Comparison of ENCODE assay signal across 11 mouse cellular contexts in the genomic region with DNA sequence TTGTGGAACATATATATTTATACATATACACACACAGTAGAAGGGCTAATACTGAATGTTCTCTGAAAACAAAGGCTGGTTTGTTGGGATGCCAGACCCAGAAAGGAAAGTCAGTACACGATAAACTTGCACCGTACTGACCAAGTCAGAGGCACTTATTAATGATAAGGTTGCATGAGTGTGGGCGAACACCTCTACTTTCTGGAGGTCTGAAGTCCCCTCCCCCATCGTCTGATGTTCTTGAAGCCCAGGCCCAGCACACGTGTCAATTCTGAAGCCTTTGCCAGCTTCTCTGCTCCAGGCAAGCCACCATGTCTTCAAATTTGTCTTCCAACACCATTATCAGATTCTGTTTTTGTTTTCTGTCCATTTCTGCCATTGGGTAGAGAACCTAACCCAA. TPM values are rescaled to one million over a fixed set of nuclear protein-coding genes. Genes with fewer than 3 reads are reported as not detected.
DNase-seq lines count a peak whose midpoint lies in the region; ATAC-seq lines count a peak whose summit lies in the region.
"Had no signal": no experiment of that assay in that cellular context is flagged by ENCODE, and none has a peak within 500 bp of the region (broad histone marks: within the 10 kb centered on the region; RNA-seq: fewer than 3 reads in every experiment).

No protein-coding gene starts in this region.

- no peak overlapping the region for H3K27ac ChIP-seq in heart, embryonic 12.5 days (ENCODE audit: poor library complexity, severe bottlenecking)
- no peak overlapping the region for H3K27ac ChIP-seq in embryonic facial prominence, embryonic 10.5 days (replicated peaks)
- no peak overlapping the region for H3K27ac ChIP-seq in hindbrain, embryonic 15.5 days (replicated peaks)
- no peak overlapping the region for H3K27ac ChIP-seq in midbrain, embryonic 15.5 days

- DNase-seq in heart, adult 9 months (ENCODE audit: low spot score in 2 of 2) = no peak
- DNase-seq in embryonic facial prominence, embryonic 10.5 days (ENCODE audit: low spot score) = no peak
- DNase-seq in Muller cell, postnatal 12 days (ENCODE audit: inconsistent ontology term) = no peak
- DNase-seq in layer of hippocampus, adult 11-12 months (ENCODE audit: low spot score) = no peak
- no peak for DNase-seq in adrenal gland, adult 2 months
- DNase-seq: cerebellum, postnatal 25 days; gastrocnemius, postnatal 10 days; layer of hippocampus, postnatal 36 days had no signal

- no peaks in the 10 kb centered on the region for H3K9me3 ChIP-seq in heart, embryonic 12.5 days (replicated peaks)
- no peaks in the 10 kb centered on the region for H3K9me3 ChIP-seq in embryonic facial prominence, embryonic 10.5 days
- H3K9me3 ChIP-seq in hindbrain, embryonic 15.5 days = no peaks in the 10 kb centered on the region
- H3K9me3 ChIP-seq in midbrain, embryonic 15.5 days = no peaks in the 10 kb centered on the region

- no peaks in the 10 kb centered on the region for H3K27me3 ChIP-seq in heart, embryonic 12.5 days (replicated peaks)
- peaks cover 16% of the 10 kb centered on the region for H3K27me3 ChIP-seq in embryonic facial prominence, embryonic 10.5 days (replicated peaks; ENCODE audit: low read depth, poor library complexity, severe bottlenecking)
- no peaks in the 10 kb centered on the region for H3K27me3 ChIP-seq in hindbrain, embryonic 15.5 days
- H3K27me3 ChIP-seq in midbrain, embryonic 15.5 days (replicated peaks) = no peaks in the 10 kb centered on the region

- no peaks in the 10 kb centered on the region for H3K36me3 ChIP-seq in heart, embryonic 12.5 days
- H3K36me3 ChIP-seq in embryonic facial prominence, embryonic 10.5 days (replicated peaks) = no peaks in the 10 kb centered on the region
- H3K36me3 ChIP-seq in hindbrain, embryonic 15.5 days = no peaks in the 10 kb centered on the region
- no peaks in the 10 kb centered on the region for H3K36me3 ChIP-seq in midbrain, embryonic 15.5 days (replicated peaks)

- ATAC-seq in heart, embryonic 12.5 days (ENCODE audit: insufficient number of reproducible peaks, low FRiP score) = no peak
- ATAC-seq in hindbrain, embryonic 15.5 days (ENCODE audit: low FRiP score, low read depth) = no peak
- ATAC-seq in midbrain, embryonic 15.5 days (replicated peaks) = no peak

- no peak overlapping the region for H3K9ac ChIP-seq in heart, embryonic 12.5 days
- no peak overlapping the region for H3K9ac ChIP-seq in hindbrain, embryonic 15.5 days
- no peak overlapping the region for H3K9ac ChIP-seq in midbrain, embryonic 15.5 days

- peak overlapping the region; percentile 80; the same call in 1 of the 2 replicates for H3K4me2 ChIP-seq in heart, embryonic 12.5 days
- H3K4me2 ChIP-seq in hindbrain, embryonic 15.5 days = peak overlapping the region; percentile 81
- peak overlapping the region; percentile 71 for H3K4me2 ChIP-seq in midbrain, embryonic 15.5 days

- 44% methylated on average over 5 of the region's 5 CpGs for WGBS in heart, embryonic 12.5 days
- 80% methylated on average over 5 of the region's 5 CpGs for WGBS in embryonic facial prominence, embryonic 10.5 days
- WGBS in hindbrain, embryonic 15.5 days = 74% methylated on average over 5 of the region's 5 CpGs
- WGBS in midbrain, embryonic 15.5 days = 89% methylated on average over 5 of the region's 5 CpGs

- peaks cover 49% of the 10 kb centered on the region for H3K4me1 ChIP-seq in heart, embryonic 12.5 days (replicated peaks)
- peaks cover 62% of the 10 kb centered on the region for H3K4me1 ChIP-seq in embryonic facial prominence, embryonic 10.5 days
- peaks cover 66% of the 10 kb centered on the region for H3K4me1 ChIP-seq in hindbrain, embryonic 15.5 days (replicated peaks)
- H3K4me1 ChIP-seq in midbrain, embryonic 15.5 days = peaks cover 64% of the 10 kb centered on the region

- H3K4me3 ChIP-seq in heart, embryonic 12.5 days = no peak overlapping the region
- peak overlapping the region; percentile 97 for H3K4me3 ChIP-seq in embryonic facial prominence, embryonic 10.5 days
- H3K4me3 ChIP-seq in hindbrain, embryonic 15.5 days = peak overlapping the region; percentile 76
- peak overlapping the region; percentile 99 for H3K4me3 ChIP-seq in midbrain, embryonic 15.5 days

RNA-seq across cellular contexts. Expression of gene Fyn, which starts 3.3 kb away (rescaled TPM):
- 18.0 and 18.7 TPM in 2 replicates for polyA plus RNA-seq in heart, embryonic 12.5 days (2016; fragmentation: Nextera tagmentation; extraction: Ambion mirVana)
- 20.2 and 21.5 TPM in 2 replicates for polyA plus RNA-seq in embryonic facial prominence, embryonic 10.5 days (2016; fragmentation: Nextera tagmentation; extraction: Ambion mirVana)
- 72.7 and 79.1 TPM in 2 replicates for polyA plus RNA-seq in hindbrain, embryonic 15.5 days (2015; fragmentation: Nextera tagmentation; extraction: Ambion mirVana)
- polyA plus RNA-seq in midbrain, embryonic 15.5 days (2015; fragmentation: Nextera tagmentation; extraction: Ambion mirVana) = 70.3 and 71.0 TPM in 2 replicates
- total RNA-seq in adrenal gland, adult 2 months (2021) = 10 to 100 TPM; 37.9 to 56.2 TPM
- 22.7 and 27.9 TPM in 2 replicates for polyA plus RNA-seq in adrenal gland, adult 2 months (2012; rRNA removed)
